Mouse (Mus musculus) CH12.LX (cell line): ENCODE results near the gene Zkscan4.

Experiments used
- CTCF ChIP-seq, 2 experiments: IDR thresholded peaks in 1 of 2; conservative IDR thresholded peaks in 1 of 2; 2 replicates each; pipeline ENCODE4 v1.5.1; 2011 to 2012; ENCODE audit warnings: low read depth in 2 of 2, low read length in 2 of 2, improper control_type of control experiment in 1 of 2, inconsistent platforms in 1 of 2, mild to moderate bottlenecking in 1 of 2, moderate library complexity in 1 of 2
- EP300 ChIP-seq: IDR thresholded peaks from 2 replicates; pipeline ENCODE4 v1.6.1; 2011; ENCODE audit warnings: low read length, improper control_type of control experiment
- MAFK ChIP-seq: IDR thresholded peaks from 2 replicates; pipeline ENCODE4 v1.6.1; 2011; ENCODE audit warnings: low read length, improper control_type of control experiment; ENCODE audit not compliant: insufficient replicate concordance
- MAX ChIP-seq: IDR thresholded peaks from 2 replicates; pipeline ENCODE4 v1.6.1; 2011; ENCODE audit warnings: low read length, improper control_type of control experiment
- POLR2A ChIP-seq: IDR thresholded peaks from 2 replicates; pipeline ENCODE4 v1.6.1; 2011; ENCODE audit warnings: low read depth, mild to moderate bottlenecking, improper control_type of control experiment, low read length
- POLR2AphosphoS2 ChIP-seq: IDR thresholded peaks from 2 replicates; pipeline ENCODE4 v1.6.1; 2011; ENCODE audit warnings: low read depth, low read length, improper control_type of control experiment
- RAD21 ChIP-seq: IDR thresholded peaks from 2 replicates; pipeline ENCODE4 v1.6.1; 2011; ENCODE audit warnings: low read depth, mild to moderate bottlenecking, low read length, improper control_type of control experiment, moderate library complexity
- RCOR1 ChIP-seq: conservative IDR thresholded peaks from 2 replicates; pipeline ENCODE4 v1.6.1; 2012; ENCODE audit warnings: low read depth, mild to moderate bottlenecking, inconsistent platforms, low read length, improper control_type of control experiment
- TBP ChIP-seq: conservative IDR thresholded peaks from 2 replicates; pipeline ENCODE4 v1.6.1; 2011; ENCODE audit warnings: low read depth, low read length, improper control_type of control experiment
- TCF12 ChIP-seq: IDR thresholded peaks from 2 replicates; pipeline ENCODE4 v1.6.1; 2014; ENCODE audit warnings: low read depth, mild to moderate bottlenecking, inconsistent platforms, low read length, improper control_type of control experiment
- USF1 ChIP-seq: IDR thresholded peaks from 2 replicates; pipeline ENCODE4 v1.6.1; 2014; ENCODE audit warnings: low read depth, mild to moderate bottlenecking, inconsistent platforms, low read length, improper control_type of control experiment
- ZC3H11A ChIP-seq: IDR thresholded peaks from 2 replicates; pipeline ENCODE4 v1.6.1; 2012; ENCODE audit warnings: low read depth, mild to moderate bottlenecking, inconsistent platforms, low read length, improper control_type of control experiment
- ZKSCAN1 ChIP-seq: IDR thresholded peaks from 2 replicates; pipeline ENCODE4 v1.6.1; 2012; ENCODE audit warnings: low read depth, inconsistent platforms, low read length, improper control_type of control experiment, borderline replicate concordance

GRCm38 (mm10) chr13:21530781-21531201, 52.1 kb downstream of the Zkscan4 start, which contains the start of gene Zkscan8:
- no peak for TF ChIP-seq EP300
- TF ChIP-seq ZC3H11A, result no peak
- peak in 1 of 2 experiments; percentile 26; a peak in 1 of 4 replicates for TF ChIP-seq CTCF (conservative IDR thresholded peaks at IDR 0.05 in 1 of 2, IDR thresholded peaks at IDR 0.05 in 1 of 2; ENCODE audit: low read depth in 2 of 2, low read length in 2 of 2)
- TF ChIP-seq RCOR1, result no peak
- TF ChIP-seq RAD21, result peak; percentile 11
- TF ChIP-seq TBP, result 0 out of 2 replicates have a peak, but pooled peaks have one; percentile 42
- no peak for TF ChIP-seq POLR2AphosphoS2
- TF ChIP-seq USF1, result no peak
- peak; percentile 90 for TF ChIP-seq POLR2A
- TF ChIP-seq TCF12, result peak; percentile 85
- peak; percentile 69; the same call in 1 of the 2 replicates for TF ChIP-seq MAX
- TF ChIP-seq ZKSCAN1, result no peak
- TF ChIP-seq MAFK, result no peak
